Mouse (Mus musculus) limb, embryonic 12.5 days (tissue): Measurements from ENCODE around the gene Btbd11. TPM values are rescaled to one million over a fixed set of nuclear protein-coding genes. Genes with fewer than 3 reads are reported as not detected.

Experiments used
- ATAC-seq: fragments of 200-750 bp; cut with Nextera tagmentation; 2 replicates; pipeline ENCODE4 v1.8.0; 2017; ENCODE audit warnings: low read depth, moderate TSS enrichment; ENCODE audit not compliant: insufficient number of reproducible peaks, insufficient read depth, low FRiP score, low TSS enrichment
- H3K27ac ChIP-seq: fragments of 300-500 bp; sonication (generic); 2 replicates; pipeline ENCODE4 v1.5.1; 2016; ENCODE audit warnings: mild to moderate bottlenecking, moderate library complexity
- H3K27me3 ChIP-seq: fragments of 300-500 bp; sonication (generic); 2 replicates; pipeline ENCODE4 v1.6.1; 2016; ENCODE audit warnings: mild to moderate bottlenecking, moderate library complexity
- H3K36me3 ChIP-seq: fragments of 300-500 bp; sonication (generic); 2 replicates; pipeline ENCODE4 v1.6.1; 2016; ENCODE audit warnings: mild to moderate bottlenecking, moderate library complexity
- H3K4me1 ChIP-seq: fragments of 300-500 bp; sonication (generic); replicated peaks from 2 replicates; pipeline ENCODE4 v1.6.1; 2016
- H3K4me2 ChIP-seq: fragments of 300-500 bp; sonication (generic); 2 replicates; pipeline ENCODE4 v1.6.1; 2016; ENCODE audit warnings: mild to moderate bottlenecking, moderate library complexity
- H3K4me3 ChIP-seq: fragments of 300-500 bp; sonication (generic); replicated peaks from 2 replicates; pipeline ENCODE4 v1.5.1; 2016; ENCODE audit warnings: mild to moderate bottlenecking
- H3K9ac ChIP-seq: fragments of 300-500 bp; sonication (generic); replicated peaks from 2 replicates; pipeline ENCODE4 v1.6.1; 2016; ENCODE audit warnings: mild to moderate bottlenecking, moderate library complexity
- H3K9me3 ChIP-seq: fragments of 300-500 bp; sonication (generic); 2 replicates; pipeline ENCODE4 v1.6.1; 2016; ENCODE audit warnings: mild to moderate bottlenecking, moderate library complexity
- WGBS: fragments of 180-500 bp; shearing (Covaris S2); methylation state at CpG from one replicate; pipeline ENCODE4 v1.1.7; 2016; 5-methylcytosine and 5-hydroxymethylcytosine counted together
- polyA plus RNA-seq: library from polyadenylated mRNA; unstranded; fragments of >200 nt; fragmentation: Nextera tagmentation; extraction: Ambion mirVana; gene quantifications from 2 replicates; pipeline ENCODE4 v1.2.1, GENCODE M21; 2016

The Btbd11 gene
- polyA plus RNA-seq, 1 experiment from 2014 or later: 12.1 TPM

- no peaks in the 10 kb centered on the region for H3K36me3 ChIP-seq
- no peak overlapping the region for H3K9ac ChIP-seq
- no peak overlapping the region for H3K4me2 ChIP-seq
- H3K9me3 ChIP-seq: no peaks in the 10 kb centered on the region
- WGBS: 65% methylated on average over 8 of the region's 8 CpGs
- no peak overlapping the region for H3K4me3 ChIP-seq
- ATAC-seq: no peak
- H3K4me1 ChIP-seq: no peaks in the 10 kb centered on the region
- H3K27ac ChIP-seq: no peak overlapping the region
- no peaks in the 10 kb centered on the region for H3K27me3 ChIP-seq
Measured at GRCm38 (mm10) chr10:85555193-85555592, 168.6 kb downstream of the Btbd11 start.

GRCm38 (mm10) chr10:85561418-85561817, 174.8 kb downstream of the Btbd11 start:
- Histone ChIP-seq H3K4me3 (no peak overlapping the region), H3K27ac (no peak overlapping the region), H3K9me3 (no peaks in the 10 kb centered on the region), H3K27me3 (no peaks in the 10 kb centered on the region), H3K36me3 (no peaks in the 10 kb centered on the region), H3K4me1 (no peaks in the 10 kb centered on the region), H3K4me2 (no peak overlapping the region), H3K9ac (no peak overlapping the region)
- 89% methylated on average over 14 of the region's 14 CpGs for WGBS
- no peak for ATAC-seq

GRCm38 (mm10) chr10:85571456-85571855, 184.8 kb downstream of the Btbd11 start:
- Histone ChIP-seq H3K4me3 (no peak overlapping the region), H3K4me1 (no peaks in the 10 kb centered on the region), H3K36me3 (no peaks in the 10 kb centered on the region), H3K27ac (no peak overlapping the region), H3K9me3 (peaks cover 5% of the 10 kb centered on the region; the same call in 1 of the 2 replicates), H3K4me2 (no peak overlapping the region), H3K9ac (no peak overlapping the region), H3K27me3 (no peaks in the 10 kb centered on the region)
- 93% methylated on average over 5 of the region's 5 CpGs for WGBS
- ATAC-seq: no peak

GRCm38 (mm10) chr10:85572571-85572970, 186.0 kb downstream of the Btbd11 start:
- no peaks in the 10 kb centered on the region for H3K36me3 ChIP-seq
- no peaks in the 10 kb centered on the region for H3K27me3 ChIP-seq
- ATAC-seq: no peak
- no peak overlapping the region for H3K4me3 ChIP-seq
- H3K27ac ChIP-seq: no peak overlapping the region
- H3K4me1 ChIP-seq: 0 out of 2 replicates have a peak, but pooled peaks cover 2% of the 10 kb centered on the region
- no peak overlapping the region for H3K9ac ChIP-seq
- peaks cover 5% of the 10 kb centered on the region; the same call in 1 of the 2 replicates for H3K9me3 ChIP-seq
- H3K4me2 ChIP-seq: no peak overlapping the region
- 87% methylated on average over 7 of the region's 7 CpGs for WGBS

- peaks cover 26% of the 10 kb centered on the region for H3K4me1 ChIP-seq
- 78% methylated on average over 6 of the region's 6 CpGs for WGBS
- no peak overlapping the region for H3K4me2 ChIP-seq
- H3K27ac ChIP-seq: peak overlapping the region; percentile 74
- no peaks in the 10 kb centered on the region for H3K36me3 ChIP-seq
- H3K9ac ChIP-seq: no peak overlapping the region
- no peak overlapping the region for H3K4me3 ChIP-seq
- peaks cover 4% of the 10 kb centered on the region; the same call in 1 of the 2 replicates for H3K9me3 ChIP-seq
- H3K27me3 ChIP-seq: no peaks in the 10 kb centered on the region
- no peak for ATAC-seq
Measured at GRCm38 (mm10) chr10:85577891-85578420, 191.3 kb downstream of the Btbd11 start.

- WGBS: 23% methylated on average over 13 of the region's 13 CpGs
- H3K27ac ChIP-seq: peak overlapping the region; percentile 74
- no peaks in the 10 kb centered on the region for H3K36me3 ChIP-seq
- peak overlapping the region; percentile 7; the same call in 1 of the 2 replicates for H3K4me2 ChIP-seq
- ATAC-seq: peak; percentile 83
- H3K4me3 ChIP-seq: no peak overlapping the region
- H3K9ac ChIP-seq: no peak overlapping the region
- no peaks in the 10 kb centered on the region for H3K9me3 ChIP-seq
- H3K27me3 ChIP-seq: no peaks in the 10 kb centered on the region
- peaks cover 26% of the 10 kb centered on the region for H3K4me1 ChIP-seq
Measured at GRCm38 (mm10) chr10:85578571-85579465, 192.2 kb downstream of the Btbd11 start.

GRCm38 (mm10) chr10:85587758-85588157, 201.1 kb downstream of the Btbd11 start:
- H3K4me2 ChIP-seq: no peak overlapping the region
- H3K4me3 ChIP-seq: no peak overlapping the region
- 86% methylated on average over 3 of the region's 3 CpGs for WGBS
- H3K9me3 ChIP-seq: no peaks in the 10 kb centered on the region
- no peaks in the 10 kb centered on the region for H3K36me3 ChIP-seq
- no peaks in the 10 kb centered on the region for H3K4me1 ChIP-seq
- H3K27ac ChIP-seq: no peak overlapping the region
- H3K9ac ChIP-seq: no peak overlapping the region
- 0 out of 2 replicates have a peak, but pooled peaks cover 3% of the 10 kb centered on the region for H3K27me3 ChIP-seq
- ATAC-seq: no peak

GRCm38 (mm10) chr10:85590043-85590442, 203.4 kb downstream of the Btbd11 start:
- no peaks in the 10 kb centered on the region for H3K4me1 ChIP-seq
- no peak overlapping the region for H3K4me2 ChIP-seq
- H3K9me3 ChIP-seq: no peaks in the 10 kb centered on the region
- no peak overlapping the region for H3K4me3 ChIP-seq
- no peaks in the 10 kb centered on the region for H3K36me3 ChIP-seq
- no peaks in the 10 kb centered on the region for H3K27me3 ChIP-seq
- H3K9ac ChIP-seq: no peak overlapping the region
- 79% methylated on average over 2 of the region's 2 CpGs for WGBS
- ATAC-seq: no peak
- H3K27ac ChIP-seq: no peak overlapping the region

GRCm38 (mm10) chr10:85591296-85591695, 204.7 kb downstream of the Btbd11 start:
- no peak overlapping the region for H3K9ac ChIP-seq
- ATAC-seq: no peak
- no peak overlapping the region for H3K4me2 ChIP-seq
- H3K36me3 ChIP-seq: no peaks in the 10 kb centered on the region
- 91% methylated on average over 2 of the region's 2 CpGs for WGBS
- no peak overlapping the region for H3K4me3 ChIP-seq
- no peak overlapping the region for H3K27ac ChIP-seq
- H3K27me3 ChIP-seq: no peaks in the 10 kb centered on the region
- H3K4me1 ChIP-seq: no peaks in the 10 kb centered on the region
- H3K9me3 ChIP-seq: no peaks in the 10 kb centered on the region

- Histone ChIP-seq H3K9ac (no peak overlapping the region), H3K9me3 (no peaks in the 10 kb centered on the region), H3K27ac (no peak overlapping the region), H3K4me2 (no peak overlapping the region), H3K4me3 (no peak overlapping the region), H3K36me3 (no peaks in the 10 kb centered on the region), H3K4me1 (no peaks in the 10 kb centered on the region), H3K27me3 (no peaks in the 10 kb centered on the region)
- 50% methylated on average over 6 of the region's 6 CpGs for WGBS
- ATAC-seq: no peak
Measured at GRCm38 (mm10) chr10:85591986-85592385, 205.4 kb downstream of the Btbd11 start.

GRCm38 (mm10) chr10:85596301-85596700, 209.7 kb downstream of the Btbd11 start:
- no peaks in the 10 kb centered on the region for H3K36me3 ChIP-seq
- no peak overlapping the region for H3K9ac ChIP-seq
- no peak for ATAC-seq
- H3K27me3 ChIP-seq: peaks cover 16% of the 10 kb centered on the region
- no peak overlapping the region for H3K4me2 ChIP-seq
- no peak overlapping the region for H3K4me3 ChIP-seq
- H3K27ac ChIP-seq: no peak overlapping the region
- H3K4me1 ChIP-seq: no peaks in the 10 kb centered on the region
- WGBS: 86% methylated on average over 5 of the region's 5 CpGs
- no peaks in the 10 kb centered on the region for H3K9me3 ChIP-seq
